Mouse (Mus musculus) NIH3T3 (cell line): ENCODE measurements around the gene Fcnb.

Experiments
- DNase-seq: peaks from one replicate; pipeline ENCODE4 v3.0.0-alpha.2; 2012; ENCODE audit warnings: low read depth

Fcnb gene

GRCm38 (mm10) chr2:28075616-28076187, 9.0 kb downstream of the Fcnb start:
- no peak for DNase-seq

GRCm38 (mm10) chr2:28068537-28068878, 16.2 kb downstream of the Fcnb start:
- no peak for DNase-seq

GRCm38 (mm10) chr2:28067821-28068536, 16.7 kb downstream of the Fcnb start:
- DNase-seq, result no peak

GRCm38 (mm10) chr2:28067175-28067574, 17.5 kb downstream of the Fcnb start:
- no peak for DNase-seq

GRCm38 (mm10) chr2:28066686-28067085, 18.0 kb downstream of the Fcnb start:
- no peak for DNase-seq

- DNase-seq, result no peak
These were observed 19.5 kb downstream of the Fcnb start for GRCm38 (mm10) chr2:28065081-28065651.

GRCm38 (mm10) chr2:28064339-28065080, 20.2 kb downstream of the Fcnb start:
- no peak for DNase-seq

GRCm38 (mm10) chr2:28063711-28064338, 20.9 kb downstream of the Fcnb start:
- no peak for DNase-seq

- no peak for DNase-seq
These were observed 24.8 kb downstream of the Fcnb start for GRCm38 (mm10) chr2:28059922-28060321.

GRCm38 (mm10) chr2:28047092-28047491, 37.6 kb downstream of the Fcnb start:
- no peak for DNase-seq

- no peak for DNase-seq
These were observed 38.4 kb downstream of the Fcnb start for GRCm38 (mm10) chr2:28046311-28046710.

GRCm38 (mm10) chr2:28044920-28045598, 39.6 kb downstream of the Fcnb start:
- DNase-seq, result no peak

GRCm38 (mm10) chr2:28040466-28040865, 44.2 kb downstream of the Fcnb start:
- no peak for DNase-seq

- no peak for DNase-seq
These were observed 44.9 kb downstream of the Fcnb start for GRCm38 (mm10) chr2:28039647-28040325.

- DNase-seq, result no peak
These were observed 46.1 kb downstream of the Fcnb start for GRCm38 (mm10) chr2:28038391-28039096.

GRCm38 (mm10) chr2:28037505-28038390, 46.9 kb downstream of the Fcnb start:
- DNase-seq, result no peak

- DNase-seq, result no peak
These were observed 47.9 kb downstream of the Fcnb start for GRCm38 (mm10) chr2:28036788-28037187.

GRCm38 (mm10) chr2:28034011-28034710, 50.5 kb downstream of the Fcnb start:
- peak; percentile 15 for DNase-seq

- no peak for DNase-seq
These were observed 52.2 kb downstream of the Fcnb start for GRCm38 (mm10) chr2:28032469-28032868.
